Mouse (Mus musculus): ENCODE results near the gene Tpd52l2.
"Not testable (repeated sequence)": the region's sequence is repeated elsewhere in the genome, so short reads cannot be mapped to it uniquely, and the experiment has no call there.

Gene Tpd52l2

GRCm38 (mm10) chr2:181487338-181488277, 9.3 kb upstream of the Tpd52l2 start:
- no peak for DNase-seq (ENCODE audit: low spot score)

GRCm38 (mm10) chr2:181491432-181492205, 5.3 kb upstream of the Tpd52l2 start:
- no peak for DNase-seq (ENCODE audit: low spot score)

GRCm38 (mm10) chr2:181492206-181492605, 4.7 kb upstream of the Tpd52l2 start:
- DNase-seq (ENCODE audit: low spot score): no peak

GRCm38 (mm10) chr2:181493156-181493927, 3.6 kb upstream of the Tpd52l2 start, which contains the start of gene Abhd16b:
Gene Abhd16b, plus strand, starts transcription at chr2:181493206.
- no peak for DNase-seq (ENCODE audit: low spot score)

- no peak for DNase-seq (ENCODE audit: low spot score)
Measured at GRCm38 (mm10) chr2:181494266-181494945, 2.5 kb upstream of the Tpd52l2 start.

GRCm38 (mm10) chr2:181495845-181496244, 1.1 kb upstream of the Tpd52l2 start:
- not testable (repeated sequence) for DNase-seq (ENCODE audit: low spot score)

- DNase-seq (ENCODE audit: low spot score): no peak
Measured at GRCm38 (mm10) chr2:181496281-181496680, 661 bp upstream of the Tpd52l2 start.

- DNase-seq (ENCODE audit: low spot score): no peak
Measured at GRCm38 (mm10) chr2:181497548-181497875, 570 bp downstream of the Tpd52l2 start.

GRCm38 (mm10) chr2:181498644-181499043, 1.7 kb downstream of the Tpd52l2 start:
- no peak for DNase-seq (ENCODE audit: low spot score)

GRCm38 (mm10) chr2:181509191-181509590, 12.2 kb downstream of the Tpd52l2 start:
- no peak for DNase-seq (ENCODE audit: low spot score)

GRCm38 (mm10) chr2:181511231-181511630, 14.3 kb downstream of the Tpd52l2 start:
- no peak for DNase-seq (ENCODE audit: low spot score)

GRCm38 (mm10) chr2:181519201-181519600, 22.3 kb downstream of the Tpd52l2 start:
- no peak for DNase-seq (ENCODE audit: low spot score)

- peak; percentile 97 for DNase-seq (ENCODE audit: low spot score)
Measured at GRCm38 (mm10) chr2:181520118-181520935, 23.4 kb downstream of the Tpd52l2 start, which contains the start of gene Dnajc5. Gene Dnajc5, plus strand, starts transcription at chr2:181520485.

GRCm38 (mm10) chr2:181520936-181521227, 23.9 kb downstream of the Tpd52l2 start:
- no peak for DNase-seq (ENCODE audit: low spot score)

GRCm38 (mm10) chr2:181521491-181521890, 24.5 kb downstream of the Tpd52l2 start:
- DNase-seq (ENCODE audit: low spot score): no peak

- no peak for DNase-seq (ENCODE audit: low spot score)
Measured at GRCm38 (mm10) chr2:181522811-181523210, 25.9 kb downstream of the Tpd52l2 start.

- no peak for DNase-seq (ENCODE audit: low spot score)
Measured at GRCm38 (mm10) chr2:181525526-181525925, 28.6 kb downstream of the Tpd52l2 start.

GRCm38 (mm10) chr2:181529076-181529475, 32.1 kb downstream of the Tpd52l2 start:
- no peak for DNase-seq (ENCODE audit: low spot score)

GRCm38 (mm10) chr2:181532589-181532988, 35.6 kb downstream of the Tpd52l2 start:
- DNase-seq (ENCODE audit: low spot score): no peak

- DNase-seq (ENCODE audit: low spot score): no peak
Measured at GRCm38 (mm10) chr2:181536410-181536809, 39.5 kb downstream of the Tpd52l2 start.

Data from left cerebral cortex, adult 11 months (tissue).